Mouse (Mus musculus): ENCODE results near the gene Lhx1.

The Lhx1 gene

DNA sequence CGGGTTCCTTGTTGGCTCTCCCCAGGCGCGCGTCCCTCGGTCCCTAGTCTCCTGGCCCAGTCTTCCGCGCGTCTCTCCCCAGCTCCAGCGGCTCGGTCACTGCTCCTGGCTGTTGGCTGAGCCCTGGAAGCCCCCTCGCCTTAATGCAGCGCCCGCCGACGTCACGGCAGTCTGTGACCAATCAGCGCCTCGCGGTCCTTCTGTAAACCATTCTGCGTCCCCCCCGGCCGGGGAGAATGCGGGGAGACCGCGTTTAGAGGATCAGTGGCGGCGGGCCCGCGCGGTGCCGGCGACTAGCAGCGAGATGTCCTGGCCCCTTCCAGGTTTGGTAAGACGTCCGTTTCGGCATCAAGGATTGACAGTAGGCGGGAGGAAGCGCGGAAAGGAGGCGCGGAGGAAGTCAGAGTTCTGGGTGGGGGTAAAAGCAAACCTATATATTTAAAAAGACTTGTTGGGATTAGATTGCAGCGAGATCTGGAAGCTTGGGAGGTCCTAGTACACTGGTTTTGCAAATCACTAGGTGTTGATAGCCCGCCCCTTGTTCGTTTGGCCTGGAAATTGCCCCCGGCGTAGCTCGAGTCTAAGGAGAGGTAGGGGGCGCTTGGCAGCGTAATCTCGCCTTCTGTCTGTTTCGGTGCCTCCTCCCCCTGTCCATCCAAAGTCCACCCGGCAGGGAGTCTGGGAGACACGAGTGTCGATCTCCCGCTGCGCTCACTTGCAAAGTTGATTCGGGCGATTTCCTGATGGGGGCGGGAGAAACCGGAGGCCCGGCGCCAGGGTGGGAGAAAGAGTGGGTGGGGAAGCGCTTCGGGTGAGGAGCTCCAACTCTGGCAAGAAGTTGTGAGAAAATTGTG lies at the start of gene Lhx1:
Gene Lhx1 (minus strand): TSS at position 115 of the 854 bp plus-strand sequence.
- DNase-seq (ENCODE audit: low spot score in 2 of 2) = no peak

DNA sequence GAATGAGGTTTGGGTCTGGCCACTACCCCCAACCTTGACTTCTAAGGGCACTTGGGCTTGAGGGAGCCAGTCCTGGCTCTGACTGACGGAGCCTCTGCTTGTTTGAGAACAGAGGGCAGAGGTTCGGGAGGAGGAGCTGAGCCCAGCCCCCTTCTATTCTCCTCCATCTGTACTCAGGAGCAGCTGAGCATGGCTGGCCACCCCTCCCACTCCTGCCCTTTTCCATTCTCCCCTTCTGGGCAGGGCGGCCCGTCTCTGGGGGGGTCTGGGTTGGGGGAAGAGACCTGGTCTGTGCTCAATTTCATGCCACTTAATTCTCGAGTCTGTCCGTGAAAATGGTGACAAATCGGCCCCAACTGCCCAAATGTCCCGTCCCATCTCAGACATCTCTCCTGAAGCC lies 49.5 kb upstream of the Lhx1 start:
- DNase-seq (ENCODE audit: low spot score in 2 of 2) = no peak

DNA sequence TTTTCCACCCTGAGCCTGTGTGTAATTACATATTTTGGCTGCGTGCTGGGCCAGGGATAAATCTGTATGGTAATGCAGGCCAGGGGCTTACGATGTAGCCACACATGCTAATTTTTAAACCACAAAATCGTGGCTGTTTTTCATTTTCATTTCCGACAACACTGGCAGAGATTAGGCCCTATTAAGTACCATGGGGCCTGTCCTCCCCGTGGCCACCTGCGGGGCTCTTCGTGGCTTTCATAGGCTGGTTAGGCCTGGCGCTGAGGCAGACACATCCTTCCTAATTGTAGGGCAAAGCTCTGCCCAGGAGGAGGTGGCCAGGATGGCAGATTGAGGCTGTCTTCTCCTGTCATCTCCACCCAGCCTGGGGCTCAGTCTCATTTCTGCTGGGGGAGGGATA lies 48.3 kb upstream of the Lhx1 start:
- DNase-seq (ENCODE audit: low spot score in 2 of 2) = no peak

DNA sequence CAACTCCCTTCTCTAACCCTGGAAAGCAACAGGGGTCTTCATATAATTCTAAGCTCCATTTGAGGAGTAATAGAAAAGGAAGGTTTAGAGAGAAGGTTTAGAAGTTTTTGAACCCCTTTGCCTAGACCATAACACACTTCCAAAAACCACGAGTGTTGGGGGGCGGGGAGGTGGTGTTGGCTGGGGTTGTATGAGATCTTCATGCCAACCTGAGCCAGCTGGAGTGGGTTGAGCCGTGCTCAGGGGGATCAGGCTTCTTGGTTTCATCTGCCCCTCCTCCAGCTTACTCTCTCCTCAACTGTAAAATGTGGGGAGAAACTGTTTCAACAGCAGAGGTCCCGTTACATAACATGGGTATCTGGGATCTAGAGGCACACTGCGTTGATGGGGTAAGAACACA lies 45.5 kb upstream of the Lhx1 start:
- DNase-seq (ENCODE audit: low spot score in 2 of 2) = no peak

DNA sequence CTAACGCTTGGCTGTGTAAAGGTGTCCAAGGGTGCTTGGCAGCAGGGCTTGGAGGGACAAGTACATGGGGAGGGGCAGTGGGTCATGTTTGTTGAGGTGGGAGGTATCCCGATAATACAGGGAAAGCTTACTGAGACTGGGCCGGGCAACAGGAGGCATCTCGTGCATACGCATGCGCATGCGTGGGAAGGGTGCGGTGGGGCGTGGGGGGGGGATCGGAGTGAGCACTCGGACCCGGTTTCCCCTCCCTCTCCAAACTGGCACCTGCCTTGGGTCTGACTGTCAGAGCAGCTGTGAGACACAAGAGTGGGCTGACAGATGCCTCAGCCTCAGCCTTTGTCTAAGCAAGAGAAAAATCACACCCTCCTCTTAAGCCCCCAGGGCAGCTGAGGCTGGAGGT lies 45.1 kb upstream of the Lhx1 start:
- DNase-seq (ENCODE audit: low spot score in 2 of 2) = peak in 1 of 2 experiments; percentile 28

DNA sequence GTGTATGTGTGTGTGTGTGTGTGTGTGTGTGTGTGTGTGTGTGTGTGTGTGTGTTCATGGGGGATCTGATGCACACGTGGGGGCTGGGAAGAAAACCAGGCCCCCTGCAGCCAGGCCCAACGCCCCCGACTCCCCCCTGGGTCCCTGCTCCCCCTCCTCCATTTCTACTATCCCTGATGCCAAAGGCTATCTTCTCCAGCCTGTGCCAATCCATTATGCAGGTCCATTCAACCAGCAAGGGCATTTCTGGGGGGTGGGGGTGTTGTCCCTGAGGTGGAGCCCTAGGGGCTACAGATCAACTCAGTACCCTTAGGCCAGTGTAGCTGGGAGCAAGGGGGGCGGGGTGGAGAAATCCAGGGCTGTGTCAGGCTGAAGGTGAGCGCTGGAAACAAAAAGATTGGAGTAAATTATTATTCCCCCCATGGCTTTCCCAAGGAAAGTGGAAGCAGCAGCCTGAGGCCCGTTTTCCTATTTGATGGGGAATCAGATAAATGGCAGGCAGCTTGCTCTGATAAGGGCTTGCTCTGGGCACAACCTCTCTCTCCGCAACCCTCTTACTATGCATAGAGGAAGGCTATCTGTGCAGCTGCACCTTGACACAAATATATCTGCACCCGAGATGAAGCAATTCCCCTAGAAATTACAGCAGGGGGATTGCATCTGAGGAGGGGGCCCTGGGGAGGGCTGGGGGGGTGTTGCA lies 43.9 kb upstream of the Lhx1 start:
- no peak for DNase-seq (ENCODE audit: low spot score in 2 of 2)

DNA sequence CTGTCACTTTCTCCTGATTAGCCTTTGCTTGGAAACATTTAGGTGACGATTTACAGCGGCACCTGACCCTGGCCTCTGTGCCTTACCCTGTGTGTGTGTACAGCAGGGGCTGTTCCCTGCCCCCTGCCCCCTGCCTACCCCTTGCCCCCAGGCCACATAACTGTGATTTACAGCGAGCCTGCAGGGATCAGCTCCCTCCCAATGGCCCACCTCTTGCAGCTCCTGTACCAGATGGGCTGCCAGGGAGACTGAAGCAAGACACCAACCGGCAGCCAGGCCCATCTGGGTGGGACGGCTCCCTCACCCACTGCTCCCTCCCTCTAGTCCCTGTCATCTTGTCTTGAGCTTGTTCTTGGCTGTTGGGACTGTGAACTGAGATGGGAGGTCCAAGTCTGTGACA lies 43.1 kb upstream of the Lhx1 start:
- DNase-seq (ENCODE audit: low spot score in 2 of 2) = no peak

DNA sequence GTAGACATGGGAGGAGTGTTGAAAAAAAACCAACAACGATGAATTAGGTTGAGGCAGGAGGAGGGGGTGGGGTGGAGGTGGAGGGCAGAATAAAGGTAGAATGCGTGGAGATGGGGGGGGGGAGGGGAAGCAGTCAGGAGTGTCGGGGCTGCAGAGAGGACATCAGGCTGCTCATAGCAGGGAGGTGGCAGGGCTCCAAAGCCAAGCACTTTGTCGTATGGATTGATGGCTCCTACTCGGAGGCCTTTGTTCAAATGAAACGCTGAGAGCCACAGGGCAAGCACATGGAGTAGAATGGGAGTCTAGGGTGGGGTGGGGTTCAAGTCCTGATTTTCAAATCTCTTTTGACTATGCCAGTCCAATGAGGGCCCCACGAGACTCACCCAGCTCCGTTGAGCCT lies 41.4 kb upstream of the Lhx1 start:
- no peak for DNase-seq (ENCODE audit: low spot score in 2 of 2)

DNA sequence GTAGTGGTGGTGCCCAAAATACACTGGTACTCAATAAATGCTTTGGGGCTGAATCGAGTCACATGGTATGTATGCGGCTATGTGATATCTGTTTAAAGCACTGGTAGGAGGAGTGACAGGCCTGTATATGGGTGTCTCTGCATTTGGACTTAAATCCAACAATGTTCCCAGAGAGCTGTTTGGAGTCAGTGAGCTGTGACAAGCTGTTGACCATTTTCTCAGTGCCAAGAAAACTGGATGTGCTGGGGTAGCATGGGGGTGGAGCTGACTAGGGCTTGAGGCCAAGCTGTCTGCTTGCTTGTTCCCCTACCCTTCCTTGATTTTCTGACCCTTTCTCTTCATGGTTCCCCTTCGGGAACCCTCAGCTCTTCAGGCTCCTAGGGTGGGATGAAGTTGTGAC lies 39.9 kb upstream of the Lhx1 start:
- DNase-seq (ENCODE audit: low spot score in 2 of 2) = no peak

DNA sequence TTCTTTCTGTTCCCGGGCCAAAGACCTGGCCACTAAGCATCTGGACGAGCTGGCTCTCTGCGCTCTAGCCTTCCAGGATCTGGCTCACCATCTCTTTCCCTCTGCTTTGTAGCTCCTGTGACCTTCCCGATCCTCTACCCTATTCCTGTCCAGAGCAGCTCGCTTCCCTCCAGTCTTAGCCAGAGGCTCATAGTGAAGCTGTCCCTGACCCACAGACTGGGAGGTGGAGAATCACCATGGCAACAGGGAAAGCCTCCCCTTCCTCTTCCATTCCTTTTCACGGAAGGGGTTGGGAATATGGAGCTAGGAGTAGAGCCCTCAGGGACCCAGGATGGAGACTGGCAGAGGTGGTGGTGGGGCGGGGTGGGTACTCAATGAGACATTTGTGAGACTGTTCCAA lies 38.0 kb upstream of the Lhx1 start:
- DNase-seq (ENCODE audit: low spot score in 2 of 2) = no peak

DNA sequence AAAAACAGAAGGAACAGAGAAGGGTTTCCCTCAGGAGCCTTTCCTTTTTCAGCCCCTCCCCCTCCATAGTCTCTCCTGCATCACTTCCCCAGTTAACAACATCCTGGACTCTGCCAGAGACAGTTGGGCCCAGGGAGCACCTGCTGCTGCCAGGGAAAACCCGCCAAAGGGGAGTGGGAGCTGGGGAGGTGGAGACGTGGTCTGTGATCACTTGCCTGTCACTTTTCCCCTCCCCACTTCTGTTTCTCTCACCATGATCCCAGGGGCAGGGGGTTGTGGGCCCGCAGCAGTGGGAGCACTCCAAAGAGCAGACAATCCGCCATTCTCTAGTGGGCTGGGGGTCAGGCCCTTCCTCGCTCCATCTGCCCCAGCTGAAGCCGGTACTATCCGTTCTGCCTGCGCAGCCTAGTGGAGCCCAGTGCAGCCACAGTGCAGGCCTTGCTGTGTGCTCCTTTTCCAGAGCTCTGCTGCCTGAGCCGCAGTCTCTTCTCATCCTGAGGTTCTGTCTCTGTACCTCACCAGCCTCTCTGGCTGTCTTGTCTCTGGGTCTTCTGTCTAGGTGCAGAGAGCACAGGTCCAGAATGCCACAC lies 37.5 kb upstream of the Lhx1 start:
- no peak for DNase-seq (ENCODE audit: low spot score in 2 of 2)

DNA sequence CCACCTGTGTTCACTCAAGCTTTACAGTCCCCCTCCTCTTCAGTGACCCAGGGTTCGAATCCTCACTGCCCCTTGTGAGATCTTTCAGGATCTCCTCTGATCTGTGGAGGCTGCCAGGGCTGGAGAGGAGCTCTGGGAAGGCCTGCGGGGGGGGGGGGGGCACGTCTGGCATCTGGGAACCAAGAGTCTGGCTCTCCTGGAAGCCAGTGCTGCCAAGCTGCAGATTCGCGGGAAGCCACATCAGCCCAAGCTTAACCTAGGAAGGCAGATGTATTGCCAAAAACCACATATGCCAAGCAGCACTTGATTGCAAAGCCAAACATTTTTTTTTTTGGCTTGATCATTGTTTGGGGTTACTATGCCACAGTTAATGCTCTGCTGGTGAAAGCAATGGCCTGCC lies 36.2 kb upstream of the Lhx1 start:
- no peak for DNase-seq (ENCODE audit: low spot score in 2 of 2)

DNA sequence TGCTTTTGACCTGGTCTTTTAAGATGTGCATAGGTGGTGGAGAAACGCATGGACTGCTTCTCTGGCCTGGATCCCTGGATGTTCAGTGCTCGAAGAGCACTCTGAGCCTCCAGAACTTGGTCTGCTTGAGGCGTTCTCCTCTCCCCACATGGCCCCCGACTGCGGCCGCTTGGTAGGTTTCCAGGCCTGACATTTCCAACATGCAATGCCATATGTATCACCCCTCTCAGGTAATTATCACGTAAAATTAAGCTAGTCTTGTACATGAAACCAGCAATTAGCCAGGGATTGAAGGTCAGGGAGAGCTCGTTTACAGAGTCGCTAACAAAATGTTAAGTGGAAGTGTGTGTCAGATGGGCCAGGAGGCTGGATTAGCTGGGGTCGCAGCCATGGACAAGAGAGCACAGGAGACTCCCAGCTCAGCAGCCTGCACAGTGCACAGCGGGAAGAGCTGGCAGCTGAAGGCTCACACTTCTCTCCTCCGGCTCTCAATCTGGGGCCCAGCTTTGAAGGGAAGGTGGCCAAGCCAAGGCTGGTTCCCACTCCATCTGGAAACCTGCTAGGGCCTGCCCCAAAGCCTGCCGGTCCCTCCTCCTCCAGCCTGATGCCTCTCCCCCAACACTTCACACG lies 28.6 kb upstream of the Lhx1 start:
- no peak for DNase-seq (ENCODE audit: low spot score in 2 of 2)

DNA sequence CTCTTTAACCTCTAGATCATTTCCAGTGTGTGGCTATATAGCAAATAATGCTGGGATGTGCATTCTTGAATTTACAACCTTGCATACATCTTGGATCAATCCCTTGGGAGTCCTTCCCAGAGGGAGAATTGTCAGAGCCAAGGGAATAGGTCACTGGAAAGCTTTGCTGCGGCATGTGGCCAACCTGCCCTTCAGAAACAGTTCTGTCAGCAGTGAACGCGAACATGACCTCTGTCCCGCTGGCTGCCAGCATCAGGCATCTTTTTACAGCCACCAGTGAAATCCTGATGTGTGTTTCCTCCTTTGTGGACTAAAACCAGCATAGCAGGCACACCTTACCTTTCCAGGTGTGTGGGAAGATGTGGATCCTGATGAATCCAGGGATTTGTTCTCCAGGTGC lies 26.0 kb upstream of the Lhx1 start:
- DNase-seq (ENCODE audit: low spot score in 2 of 2) = no peak

DNA sequence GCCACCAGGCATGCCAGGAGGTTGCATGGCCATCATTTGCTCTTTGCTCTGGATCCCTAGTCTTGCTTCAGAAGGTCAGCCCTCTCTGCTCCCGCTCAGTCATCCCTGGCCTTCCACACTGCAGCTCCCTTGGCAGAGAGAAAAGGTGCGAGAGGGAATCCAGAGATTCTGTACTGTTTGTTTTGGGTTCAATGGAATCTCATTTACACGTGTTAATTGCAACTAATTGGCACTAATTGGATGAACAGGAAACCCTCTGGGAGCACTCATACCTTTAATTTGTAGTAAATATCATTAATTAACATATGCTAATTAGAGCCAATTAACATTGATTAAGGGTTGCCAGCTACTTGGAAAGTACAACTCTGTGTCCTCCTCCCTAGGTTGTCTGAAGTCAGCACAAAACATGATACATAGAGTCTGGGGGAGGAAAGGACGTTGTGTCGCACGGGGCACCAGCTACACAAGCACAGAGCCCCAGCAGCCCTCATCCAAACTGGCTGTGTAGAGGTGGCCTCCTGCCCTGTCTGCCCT lies 24.0 kb upstream of the Lhx1 start:
- DNase-seq (ENCODE audit: low spot score in 2 of 2) = no peak

DNA sequence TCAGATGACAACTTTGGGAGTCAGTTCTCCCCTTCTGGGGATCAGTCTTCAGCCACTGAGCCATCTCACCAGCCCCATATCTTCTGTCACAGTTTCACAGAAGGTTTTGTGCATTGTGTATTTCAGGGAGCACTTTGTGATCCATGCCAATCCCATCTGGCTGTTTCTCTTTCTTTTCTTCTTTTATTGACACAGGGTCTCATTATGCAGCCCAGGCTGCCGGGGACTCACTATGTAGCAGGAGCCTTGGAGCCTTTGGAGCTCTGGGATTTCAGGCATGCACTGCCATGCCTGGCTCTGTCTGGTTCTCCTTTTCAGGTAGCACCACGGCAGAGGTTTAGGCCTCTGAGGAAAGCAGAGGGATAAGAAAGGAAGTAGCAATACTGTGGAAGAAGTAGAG lies 23.0 kb upstream of the Lhx1 start:
- no peak for DNase-seq (ENCODE audit: low spot score in 2 of 2)

DNA sequence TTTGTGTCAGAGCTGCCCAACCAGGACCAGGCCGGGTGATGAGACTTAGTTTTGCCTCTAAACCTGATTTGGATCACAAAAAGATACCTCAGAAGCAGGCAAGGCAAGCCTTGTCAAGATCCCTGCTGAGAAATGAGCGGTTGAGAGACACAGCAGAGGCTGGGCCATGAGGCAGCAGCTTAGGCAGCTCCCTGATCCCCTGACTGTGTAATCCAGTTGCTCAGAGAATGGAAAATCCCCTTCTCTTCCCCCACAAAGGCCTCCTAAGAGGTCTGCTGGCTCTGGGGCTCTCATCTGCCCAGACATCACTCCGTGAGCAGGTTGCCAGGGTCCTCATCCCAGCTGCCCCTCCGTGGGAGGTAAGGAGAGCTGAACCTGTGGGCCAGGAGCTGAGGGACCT lies 14.6 kb upstream of the Lhx1 start:
- no peak for DNase-seq (ENCODE audit: low spot score in 2 of 2)

DNA sequence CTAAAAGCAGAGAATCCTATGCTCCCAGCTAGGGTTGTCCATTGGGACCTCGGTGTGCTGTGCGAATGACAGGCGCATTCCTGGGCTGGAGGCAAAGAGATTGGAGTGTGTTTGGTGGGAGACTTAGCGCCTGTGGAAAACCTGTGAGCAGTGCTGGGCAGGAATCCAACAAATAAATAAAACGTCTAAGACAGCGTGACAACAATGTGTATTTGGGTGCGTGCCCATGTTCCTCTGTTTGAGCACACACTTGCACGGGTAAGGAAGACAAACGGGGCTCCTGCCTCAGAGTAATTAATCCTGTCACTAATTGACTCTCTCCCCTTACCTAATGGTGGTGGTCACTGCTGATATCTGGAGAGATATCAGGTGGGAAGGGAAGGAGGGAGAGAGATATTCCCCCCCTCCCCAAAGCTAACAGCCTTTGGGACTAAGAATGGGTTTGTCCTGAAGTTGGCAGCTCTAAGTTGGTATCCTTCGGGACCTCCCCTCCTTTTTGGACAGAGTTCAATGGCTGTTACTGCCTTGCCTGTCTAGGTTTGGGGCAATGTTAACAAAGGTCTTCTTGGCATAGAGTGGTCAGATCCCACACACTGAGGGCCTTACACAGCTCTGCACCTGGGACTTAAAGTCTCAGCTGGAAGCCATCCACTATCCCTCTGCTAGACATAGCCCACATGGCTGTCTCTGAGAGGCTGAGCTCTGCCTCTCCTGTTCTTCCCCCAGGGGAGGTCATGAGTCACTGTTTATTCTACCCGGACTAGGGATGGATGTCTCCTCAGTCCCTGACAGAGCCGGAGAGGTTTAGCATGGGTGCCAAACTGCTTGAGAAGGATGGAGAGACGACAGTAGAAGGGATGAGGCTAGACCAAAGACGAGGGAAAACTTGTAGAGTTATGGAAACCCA lies 4.7 kb upstream of the Lhx1 start:
- DNase-seq (ENCODE audit: low spot score in 2 of 2) = no peak

DNA sequence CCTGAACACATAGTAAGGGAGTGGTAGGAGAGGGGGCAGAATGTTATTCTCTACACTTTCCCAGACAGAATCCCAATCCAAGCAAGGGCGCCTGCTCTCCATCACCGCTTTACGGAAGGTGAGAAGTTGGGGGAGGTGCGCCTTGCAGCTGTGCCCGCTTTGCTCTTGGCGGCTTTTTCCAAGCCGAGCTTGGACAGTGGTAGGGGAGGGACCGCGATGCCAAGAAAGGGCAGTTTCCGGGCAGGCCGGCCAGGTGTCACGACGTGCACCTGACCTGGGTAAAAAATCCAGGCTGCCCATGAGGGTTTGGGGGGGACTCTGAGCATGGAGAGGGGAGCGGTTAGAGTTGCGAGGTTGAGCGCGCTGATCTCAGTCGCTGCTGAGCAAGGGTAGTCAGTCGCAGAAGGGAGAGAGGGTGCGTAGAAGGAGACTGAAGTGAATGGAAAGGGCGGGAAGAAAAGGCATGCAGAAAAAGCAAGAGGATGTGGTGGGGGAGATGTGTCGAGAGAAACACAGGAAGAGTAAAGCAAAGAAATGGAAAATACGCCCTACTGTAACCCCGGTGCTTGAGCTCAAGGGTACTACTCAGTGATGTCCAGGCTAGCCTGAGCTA lies 3.9 kb upstream of the Lhx1 start:
- DNase-seq (ENCODE audit: low spot score in 2 of 2) = no peak

DNA sequence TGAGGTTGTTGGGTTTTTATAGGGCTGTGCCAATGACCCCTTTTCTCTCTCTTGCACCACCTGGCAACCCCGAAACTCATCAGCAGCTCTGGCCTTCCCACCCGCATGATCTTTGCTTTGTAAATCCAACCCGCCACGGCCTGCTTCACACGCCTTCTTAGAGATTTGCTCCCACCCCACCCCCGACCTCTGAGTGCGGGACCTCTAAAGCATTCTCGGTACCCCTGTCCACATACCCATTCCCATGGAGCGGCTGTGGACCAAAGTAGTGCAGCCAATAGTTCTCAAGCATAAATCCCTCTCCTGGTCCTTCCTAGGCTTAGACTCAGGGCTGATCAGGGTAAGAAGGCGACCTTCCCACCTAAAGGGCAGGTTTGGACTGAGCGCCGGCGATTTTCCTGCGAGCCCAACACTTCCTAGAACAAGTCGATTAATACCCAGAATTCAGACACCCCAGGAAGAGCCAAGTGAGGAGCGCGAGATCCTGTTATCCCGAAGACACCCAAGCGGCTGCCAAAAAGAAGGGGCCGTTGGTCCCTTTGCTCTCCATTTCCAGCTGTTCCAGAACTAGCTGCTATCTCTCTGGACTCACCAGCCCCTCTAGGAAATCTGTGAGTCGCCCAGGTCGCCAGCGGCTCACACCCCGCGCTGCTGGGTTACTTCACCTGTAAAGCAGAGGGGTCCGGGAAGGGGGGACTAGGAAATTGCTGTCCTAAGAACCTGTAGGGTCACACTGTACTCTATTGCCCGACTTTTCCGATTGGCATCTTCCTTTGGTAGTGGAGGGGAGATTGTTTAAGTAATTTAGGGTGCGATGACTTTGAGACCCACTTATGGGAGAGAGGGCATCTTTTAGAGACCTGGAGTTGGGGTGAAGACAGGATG lies 1.9 kb upstream of the Lhx1 start:
- DNase-seq (ENCODE audit: low spot score in 2 of 2) = no peak
